Mouse (Mus musculus) spleen, postnatal 36 days (tissue): ENCODE data around the gene Anxa5.

Experiments
- DNase-seq, 2 experiments: peaks; one replicate each; pipeline ENCODE4 v3.0.0; 2022; ENCODE audit warnings: low spot score in 2 of 2, mixed read lengths in 1 of 2

Anxa5 gene

GRCm38 (mm10) chr3:36449292-36450165 is 26.2 kb downstream of the Anxa5 start:
- DNase-seq, result no peak

DNA sequence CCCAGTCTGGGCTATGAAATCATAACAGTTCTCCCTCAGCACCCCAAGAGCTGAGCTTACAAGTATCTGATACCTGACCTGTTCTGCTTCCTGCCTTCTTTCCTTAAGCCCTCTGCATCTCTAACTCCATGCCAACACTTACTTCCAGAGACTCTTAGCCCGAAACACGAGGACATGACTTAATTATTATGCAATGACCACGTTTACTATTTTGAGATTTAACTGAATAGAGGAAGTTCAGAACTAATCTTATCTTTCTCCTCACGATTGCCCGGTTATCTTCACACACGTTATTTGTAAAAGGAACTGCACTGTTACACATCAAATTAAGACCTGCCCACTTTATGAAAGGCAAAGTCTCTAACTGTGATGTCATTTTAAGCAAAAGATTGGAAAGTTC is 28.8 kb downstream of the Anxa5 start:
- DNase-seq, result no peak

DNA sequence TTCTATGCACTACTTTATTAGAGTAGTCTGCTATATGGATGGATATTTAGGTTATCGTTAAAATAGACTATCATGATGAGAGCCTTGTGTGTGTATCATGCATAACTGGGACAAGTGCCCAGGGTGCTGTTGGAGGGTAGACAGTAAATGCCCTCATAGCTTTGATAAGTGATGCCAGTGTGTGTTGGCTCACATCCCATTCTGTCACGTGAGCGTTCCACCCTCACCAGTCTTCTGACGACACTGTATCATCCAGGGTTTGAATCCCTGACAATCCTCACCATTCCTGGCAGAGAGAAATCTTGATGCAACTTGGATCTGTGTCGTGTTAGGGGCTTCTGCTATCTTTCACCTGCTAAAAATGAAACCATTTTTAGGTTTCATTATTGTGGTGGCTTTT is 29.2 kb downstream of the Anxa5 start:
- no peak for DNase-seq

- no peak for DNase-seq
Observed at GRCm38 (mm10) chr3:36446041-36446440, 29.7 kb downstream of the Anxa5 start.

- DNase-seq, result peak in 1 of 2 experiments; percentile 5
Observed at GRCm38 (mm10) chr3:36442426-36442825, 33.3 kb downstream of the Anxa5 start.

DNA sequence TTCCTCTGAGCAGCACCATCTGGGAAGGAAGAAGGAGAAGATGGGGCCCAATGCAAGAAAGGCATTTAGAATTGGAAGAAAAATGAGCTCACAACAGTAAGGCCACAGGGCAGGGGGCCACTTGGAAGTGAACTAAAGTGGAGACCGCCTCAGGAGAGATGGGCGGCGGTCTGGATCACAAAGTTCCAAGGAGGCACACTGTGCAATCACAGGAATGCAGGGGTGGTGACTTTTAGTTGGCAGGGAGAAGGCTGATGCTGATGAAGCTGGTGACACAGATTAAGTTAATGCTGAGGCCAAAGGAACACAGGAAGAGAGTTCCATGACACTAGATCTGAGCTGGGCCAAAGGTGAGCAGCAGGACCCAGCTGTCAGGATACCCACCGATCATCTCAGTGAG is 35.4 kb downstream of the Anxa5 start:
- no peak for DNase-seq

DNA sequence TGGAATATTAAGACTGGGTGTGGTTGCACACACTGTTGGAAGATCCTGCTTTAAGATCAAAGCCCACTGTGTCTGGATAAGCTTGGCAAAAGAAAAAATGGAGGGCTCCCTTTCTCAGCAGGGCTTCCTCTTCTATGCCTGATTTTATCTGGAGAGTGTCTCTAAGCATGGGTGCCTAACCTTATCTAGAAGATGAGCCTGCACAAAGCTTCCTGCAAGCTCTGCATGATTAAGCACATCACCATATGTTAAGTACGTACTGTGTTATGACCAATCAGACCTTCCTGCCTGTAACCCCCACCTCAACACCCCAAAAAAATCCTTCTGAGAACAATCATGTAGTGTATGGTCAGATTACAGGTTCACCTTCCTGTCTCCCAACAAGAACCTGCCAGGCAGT is 45.3 kb downstream of the Anxa5 start:
- DNase-seq, result no peak

DNA sequence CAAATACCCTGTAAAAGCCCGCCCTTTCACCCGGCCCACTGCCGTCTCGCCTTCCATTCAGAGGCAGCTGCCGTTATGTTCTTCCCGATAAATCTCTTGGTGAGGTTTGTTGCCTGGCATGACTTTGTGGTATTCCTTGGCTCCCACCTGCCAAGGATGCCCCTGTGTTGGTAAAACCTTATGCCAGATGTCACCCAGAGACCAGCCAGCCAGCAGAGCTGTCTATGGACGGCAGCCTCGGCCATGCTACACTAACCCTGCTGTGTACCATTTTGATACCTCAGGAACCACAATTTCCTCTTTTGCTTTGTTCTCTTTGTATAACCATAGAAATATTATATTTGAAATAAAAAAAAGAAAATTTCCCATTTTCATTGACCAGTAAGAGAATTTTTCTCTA is 48.3 kb downstream of the Anxa5 start:
- DNase-seq, result peak in 1 of 2 experiments; percentile 4

- no peak for DNase-seq
Observed at GRCm38 (mm10) chr3:36409456-36409855, 66.2 kb downstream of the Anxa5 start.

GRCm38 (mm10) chr3:36406967-36407366 is 68.7 kb downstream of the Anxa5 start:
- no peak for DNase-seq

DNA sequence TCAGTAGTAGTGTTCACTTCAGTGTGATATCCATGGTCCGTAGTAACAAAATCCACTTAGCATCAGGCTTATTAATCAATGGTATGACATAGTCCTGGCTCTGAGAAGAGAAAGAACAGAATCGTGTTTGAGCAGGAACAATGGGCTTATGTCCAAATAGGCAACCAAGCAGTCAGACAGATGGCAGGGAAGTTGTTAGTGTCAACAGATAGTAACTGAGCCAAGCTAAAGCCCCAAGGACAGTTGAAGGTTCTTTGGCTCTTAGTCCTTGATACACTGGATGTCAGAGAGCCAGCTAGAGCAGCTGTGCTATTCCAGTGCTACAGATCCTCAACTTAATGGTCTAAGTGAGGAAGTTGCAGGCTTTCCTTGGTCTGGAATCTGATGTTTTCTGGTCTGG is 69.4 kb downstream of the Anxa5 start:
- no peak for DNase-seq

GRCm38 (mm10) chr3:36401900-36402299 is 73.8 kb downstream of the Anxa5 start:
- DNase-seq, result no peak

DNA sequence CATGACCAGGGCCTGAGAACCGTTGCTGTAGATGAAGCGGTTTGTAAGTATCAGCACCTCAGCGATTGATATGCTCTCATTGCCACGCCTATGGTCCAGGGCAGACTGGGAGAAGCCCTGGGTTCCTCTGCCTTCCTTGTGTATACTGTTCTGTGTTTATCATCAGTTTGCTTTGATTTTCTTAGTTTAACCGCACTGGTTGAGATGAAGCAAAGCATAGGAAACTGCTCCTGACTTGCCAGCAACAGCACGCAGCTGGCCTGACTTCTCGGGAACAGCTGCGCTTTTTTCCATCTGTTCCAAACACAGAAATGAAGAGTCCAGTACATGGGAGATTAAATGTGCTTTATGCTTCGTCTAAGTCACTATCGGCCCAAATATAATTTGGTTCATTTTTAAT is 75.0 kb downstream of the Anxa5 start:
- DNase-seq, result no peak
